Mouse (Mus musculus) liver, embryonic 11.5 days (tissue): ENCODE results near the gene Habp4. TPM values are rescaled to one million over a fixed set of nuclear protein-coding genes. Genes with fewer than 3 reads are reported as not detected.

Source experiments
- ATAC-seq: fragments of 200-750 bp; cut with Nextera tagmentation; replicated peaks from 2 replicates; pipeline ENCODE4 v1.8.0; 2017; ENCODE audit warnings: moderate number of reproducible peaks, mild to moderate bottlenecking, moderate TSS enrichment, moderate library complexity; ENCODE audit not compliant: low FRiP score
- DNase-seq: peaks from one replicate; pipeline ENCODE4 v3.0.0-alpha.2; 2017; ENCODE audit warnings: low spot score
- H3K27ac ChIP-seq: fragments of 300-500 bp; sonication (generic); 2 replicates; pipeline ENCODE4 v1.5.1; 2014; ENCODE audit warnings: mild to moderate bottlenecking, low read depth, low read length, control low read depth
- H3K27me3 ChIP-seq: fragments of 300-500 bp; sonication (generic); replicated peaks from 2 replicates; pipeline ENCODE4 v1.6.1; 2014; ENCODE audit warnings: low read length, mixed read lengths; ENCODE audit not compliant: control insufficient read depth, insufficient read depth
- H3K36me3 ChIP-seq: fragments of 300-500 bp; sonication (generic); 2 replicates; pipeline ENCODE4 v1.6.1; 2014; ENCODE audit warnings: mild to moderate bottlenecking, low read length, moderate library complexity, mixed read lengths; ENCODE audit not compliant: control insufficient read depth, insufficient read depth
- H3K4me1 ChIP-seq: fragments of 300-500 bp; sonication (generic); replicated peaks from 2 replicates; pipeline ENCODE4 v1.6.1; 2014; ENCODE audit warnings: low read length, mixed read lengths; ENCODE audit not compliant: control insufficient read depth, insufficient read depth
- H3K4me2 ChIP-seq: fragments of 300-500 bp; sonication (generic); 2 replicates; pipeline ENCODE4 v1.6.1; 2014; ENCODE audit warnings: mild to moderate bottlenecking, control low read depth, moderate library complexity
- H3K4me3 ChIP-seq: fragments of 300-500 bp; sonication (generic); 2 replicates; pipeline ENCODE4 v1.5.1; 2014; ENCODE audit warnings: low read depth, low read length, control low read depth
- H3K9ac ChIP-seq: fragments of 300-500 bp; sonication (generic); 2 replicates; pipeline ENCODE4 v1.6.1; 2014; ENCODE audit warnings: low read depth, low read length, control low read depth
- H3K9me3 ChIP-seq: fragments of 300-500 bp; sonication (generic); 2 replicates; pipeline ENCODE4 v1.6.1; 2016; ENCODE audit warnings: low read length, inconsistent platforms, mixed read lengths; ENCODE audit not compliant: control insufficient read depth
- WGBS: fragments of 180-500 bp; shearing (Covaris S2); extraction: QIAGEN DNeasy Blood & Tissue Kit; methylation state at CpG from one replicate; pipeline ENCODE4 v1.1.7; 2014; 5-methylcytosine and 5-hydroxymethylcytosine counted together
- polyA plus RNA-seq: library from polyadenylated mRNA; unstranded; fragments of >200 nt; fragmentation: Nextera tagmentation; extraction: Ambion mirVana; gene quantifications from 2 replicates; pipeline ENCODE4 v1.2.1, GENCODE M21; 2014

Gene Habp4
- polyA plus RNA-seq, 1 experiment from 2014 or later, result 15.2 TPM

DNA sequence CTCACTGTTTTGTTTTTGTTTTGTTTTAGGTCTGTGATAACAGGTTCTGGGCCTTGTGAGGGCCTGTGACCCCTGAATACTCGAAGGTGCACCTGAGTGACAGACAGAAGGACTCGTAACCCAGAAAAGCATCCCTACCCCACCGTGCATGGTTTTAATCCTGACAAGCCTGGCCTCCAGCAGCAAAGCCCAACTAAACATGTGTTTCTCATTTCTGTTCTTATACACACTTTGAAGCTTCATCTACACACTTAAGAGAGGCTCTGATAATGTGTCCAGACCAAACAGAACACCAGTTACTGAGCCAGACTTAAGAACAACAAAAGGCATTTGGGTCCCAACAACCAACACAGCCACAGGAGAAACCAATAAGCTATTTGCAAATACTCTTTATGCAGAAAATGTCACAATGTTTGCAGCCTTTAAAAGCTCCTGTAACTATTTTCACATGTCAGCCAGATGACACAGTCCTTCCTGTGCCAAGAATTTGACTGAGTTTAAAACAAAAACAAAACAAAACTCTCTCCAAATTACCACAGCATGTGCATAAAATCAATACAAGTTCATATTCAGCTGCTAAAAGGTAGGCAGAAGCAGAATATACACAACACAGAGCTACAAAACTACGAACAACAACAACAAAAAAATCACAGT, 73.6 kb downstream of the Habp4 start:
- Histone ChIP-seq H3K9me3 (no peaks in the 10 kb centered on the region), H3K4me3 (no peak overlapping the region), H3K4me2 (no peak overlapping the region), H3K27me3 (no peaks in the 10 kb centered on the region), H3K36me3 (0 out of 2 replicates have a peak, but pooled peaks cover 3% of the 10 kb centered on the region), H3K4me1 (peaks cover 19% of the 10 kb centered on the region), H3K27ac (no peak overlapping the region), H3K9ac (no peak overlapping the region)
- no peak for DNase-seq
- ATAC-seq, result no peak
- 69% methylated on average over 4 of the region's 4 CpGs for WGBS

DNA sequence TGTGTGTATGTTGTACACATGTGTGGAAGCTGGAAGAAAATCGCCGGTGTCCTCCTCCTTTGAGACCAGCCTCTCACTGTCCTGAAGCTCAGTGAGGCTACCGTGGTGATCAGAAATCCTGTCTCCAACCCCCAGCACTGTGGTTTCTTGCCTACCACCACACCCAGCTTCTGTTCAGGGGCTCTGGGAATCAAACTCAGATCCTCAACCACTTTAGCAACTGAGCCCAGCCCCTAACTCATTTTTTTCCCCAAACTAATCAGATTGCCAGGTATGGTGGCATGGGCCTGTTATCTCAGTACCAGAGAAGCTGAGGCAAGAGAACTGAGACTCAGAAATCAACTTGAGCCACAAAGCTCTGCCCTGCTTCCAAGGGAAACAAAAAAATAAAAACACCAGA, 74.2 kb downstream of the Habp4 start:
- Histone ChIP-seq H3K36me3 (0 out of 2 replicates have a peak, but pooled peaks cover 3% of the 10 kb centered on the region), H3K4me2 (no peak overlapping the region), H3K9ac (no peak overlapping the region), H3K9me3 (no peaks in the 10 kb centered on the region), H3K27me3 (no peaks in the 10 kb centered on the region), H3K4me1 (peaks cover 24% of the 10 kb centered on the region), H3K4me3 (no peak overlapping the region), H3K27ac (no peak overlapping the region)
- DNase-seq (no peak), ATAC-seq (no peak)
- WGBS, result 58% methylated on average over 3 of the region's 3 CpGs

Other genes with a start within 250 kb of the Habp4 start
- not detected in 2 replicates for gene Hsd17b3, start 72.6 kb upstream of the Habp4 start, polyA plus RNA-seq
- gene Slc35d2, start 32.5 kb upstream of the Habp4 start, polyA plus RNA-seq, result 4.2 and 5.8 TPM in 2 replicates
- 21.2 and 25.1 TPM in 2 replicates for gene Zfp367, start 8.6 kb upstream of the Habp4 start, polyA plus RNA-seq
- 16.6 and 17.5 TPM in 2 replicates for gene Cdc14b, start 113.5 kb downstream of the Habp4 start, polyA plus RNA-seq
- 43.0 and 45.5 TPM in 2 replicates for gene Aaed1, start 150.9 kb downstream of the Habp4 start, polyA plus RNA-seq
- 160 and 164 TPM in 2 replicates for gene Ctsl, start 209.1 kb downstream of the Habp4 start, polyA plus RNA-seq